Mouse (Mus musculus): ENCODE measurements around the gene Galnt2. TPM values are rescaled to one million over a fixed set of nuclear protein-coding genes. Genes with fewer than 3 reads are reported as not detected.
A peak's percentile ranks its signal among the peaks of the same experiment; 100 is the strongest.

Galnt2 gene
- 10 to 100 TPM; 38.2 to 38.7 TPM for total RNA-seq (2021)
- long read RNA-seq, experiment 1, full-length matches to known transcripts, result 21 of 30 reads
- long read RNA-seq, experiment 1, partial matches to known transcripts, result 3 of 30 reads
- long read RNA-seq, experiment 1, other reads (novel, unspliced or antisense), result 6 of 30 reads
- long read RNA-seq, experiment 2, full-length matches to known transcripts, result 11 of 26 reads
- long read RNA-seq, experiment 2, partial matches to known transcripts, result 1 of 26 reads
- long read RNA-seq, experiment 2, other reads (novel, unspliced or antisense), result 14 of 26 reads

DNA sequence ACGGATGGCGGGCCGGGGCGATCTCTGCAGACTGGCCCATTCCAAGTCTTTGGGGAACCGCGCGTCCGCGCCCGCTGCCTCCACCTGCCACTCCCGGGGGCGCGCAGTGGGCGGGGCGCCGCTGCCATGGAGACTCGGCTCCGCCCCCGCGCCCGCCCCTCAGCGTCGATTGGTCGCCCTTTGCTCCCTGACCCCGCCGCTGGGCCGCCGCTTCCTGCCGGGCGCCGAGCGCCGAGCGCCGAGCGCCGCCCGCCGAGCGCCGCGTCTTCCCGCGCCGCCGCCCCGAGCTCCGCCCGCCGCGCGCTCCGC is at the start of gene Galnt2:
Gene Galnt2 (plus strand): TSS at position 216 of the 309 bp plus-strand sequence.
- DNase-seq, result peak; percentile 90 to 92

DNA sequence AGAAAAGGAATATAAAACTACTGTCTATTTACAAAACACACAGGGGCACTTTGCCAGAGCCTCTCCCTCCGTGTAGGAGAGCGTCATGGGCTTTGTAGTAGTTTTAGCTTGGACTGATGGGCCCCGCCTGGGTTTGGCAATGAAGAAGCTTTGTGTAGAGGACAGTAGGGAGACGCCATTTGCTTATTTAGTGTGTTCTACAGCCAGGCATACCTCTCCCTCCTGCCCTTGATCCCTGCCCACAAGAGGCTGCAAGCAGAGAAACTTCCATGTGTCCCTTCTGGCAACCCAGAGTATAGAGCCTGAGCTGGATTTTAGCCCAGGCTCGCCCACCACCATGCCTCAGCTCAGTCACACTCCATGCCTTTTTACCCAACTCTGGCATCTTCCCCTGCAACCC is 49.4 kb upstream of the Galnt2 start:
- peak; percentile 8 to 19 for DNase-seq

DNA sequence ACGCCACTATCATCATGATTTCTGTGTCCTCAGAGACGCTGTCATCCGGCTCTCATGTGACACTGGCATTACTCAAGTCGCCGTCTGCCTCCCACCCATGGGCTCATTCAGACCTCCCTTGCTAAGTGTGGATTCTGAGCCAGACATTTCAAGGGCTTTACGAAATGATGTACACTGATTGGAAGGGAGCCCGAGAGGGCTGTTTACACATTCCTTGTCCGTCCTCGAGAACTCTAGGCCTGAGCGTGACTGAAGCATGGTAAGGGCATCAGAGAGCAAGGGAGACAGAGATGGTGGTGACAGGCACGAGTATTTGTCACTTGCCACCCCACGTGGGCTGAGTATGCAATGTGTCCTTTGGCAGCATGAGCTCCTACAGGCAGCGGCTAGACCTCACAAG is 49.0 kb upstream of the Galnt2 start:
- DNase-seq, result peak; percentile 75 to 77

DNA sequence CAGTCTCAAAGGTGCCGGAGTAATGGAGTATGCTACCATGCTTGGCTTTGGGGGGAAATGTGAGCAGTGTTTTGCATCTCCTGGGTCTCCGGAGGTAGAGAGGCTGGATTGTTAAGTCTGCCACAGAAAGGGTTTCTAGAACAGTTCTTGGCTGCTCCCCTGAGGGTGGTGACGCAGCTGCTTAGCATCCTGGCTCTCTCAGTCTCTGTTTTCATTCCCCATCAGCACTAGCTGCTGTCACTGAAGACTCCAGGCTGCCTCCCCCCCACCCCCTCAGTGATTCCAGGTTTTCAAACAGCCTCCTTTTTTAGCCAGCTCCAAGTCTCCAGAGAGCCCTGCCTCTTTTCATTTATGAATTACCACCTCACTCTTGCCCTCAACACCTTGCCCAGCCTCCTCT is 47.1 kb upstream of the Galnt2 start:
- DNase-seq, result peak; percentile 41 to 46

DNA sequence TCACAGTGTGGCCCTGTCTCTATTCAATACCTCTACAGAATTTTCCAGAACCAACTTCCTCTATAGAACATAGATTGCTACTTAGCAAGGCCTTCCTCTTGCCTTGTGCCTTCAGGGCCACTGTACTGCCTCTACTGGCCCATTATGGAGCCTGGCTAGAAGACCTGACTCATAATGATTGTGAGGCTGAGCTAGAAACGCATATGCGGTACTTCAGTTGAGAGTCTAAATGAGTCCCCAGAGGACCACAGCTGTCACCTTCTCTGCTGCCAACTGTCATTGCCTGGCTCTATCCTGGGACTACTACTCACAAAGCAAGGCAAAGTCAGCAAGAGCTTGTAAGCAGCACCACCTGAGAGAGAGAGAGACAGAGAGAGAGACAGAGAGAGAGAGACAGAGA is 46.7 kb upstream of the Galnt2 start:
- no peak for DNase-seq

DNA sequence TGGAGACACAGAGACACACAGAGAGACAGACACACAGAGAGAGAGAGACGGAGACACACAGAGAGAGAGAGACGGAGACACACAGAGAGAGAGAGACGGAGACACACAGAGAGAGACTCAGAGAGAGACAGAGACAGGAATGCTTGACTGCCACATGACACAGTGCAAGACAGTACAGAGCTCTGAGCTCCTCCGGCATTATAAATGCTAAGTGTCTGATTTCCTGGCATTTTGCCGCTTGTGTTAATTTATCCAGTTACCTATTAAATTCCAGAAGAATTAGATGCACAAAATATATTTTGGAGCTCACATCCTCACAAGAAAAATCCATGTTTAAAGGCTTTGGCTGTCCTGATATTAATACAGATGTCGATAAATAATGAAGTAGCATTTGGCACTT is 46.1 kb upstream of the Galnt2 start:
- DNase-seq, result no peak

DNA sequence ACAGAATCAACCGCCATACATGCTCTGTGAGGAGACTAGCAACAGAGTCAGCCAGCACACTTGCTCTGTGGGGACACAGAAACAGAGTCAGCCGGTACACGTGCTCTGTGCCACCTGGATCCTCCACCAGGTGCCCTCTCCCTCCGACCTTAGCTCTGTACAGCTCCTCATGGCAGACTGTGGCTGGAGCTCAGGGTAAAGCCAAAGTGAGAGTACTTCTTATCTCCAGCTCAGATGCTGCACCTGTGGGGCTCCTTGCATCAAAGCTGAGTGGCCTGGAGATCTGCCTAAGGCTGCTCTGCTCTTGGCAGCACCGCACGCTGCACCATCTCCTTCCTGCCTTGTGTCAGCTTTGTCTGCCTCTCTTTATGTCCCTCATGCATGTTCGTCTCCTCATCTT is 40.8 kb upstream of the Galnt2 start:
- no peak for DNase-seq

DNA sequence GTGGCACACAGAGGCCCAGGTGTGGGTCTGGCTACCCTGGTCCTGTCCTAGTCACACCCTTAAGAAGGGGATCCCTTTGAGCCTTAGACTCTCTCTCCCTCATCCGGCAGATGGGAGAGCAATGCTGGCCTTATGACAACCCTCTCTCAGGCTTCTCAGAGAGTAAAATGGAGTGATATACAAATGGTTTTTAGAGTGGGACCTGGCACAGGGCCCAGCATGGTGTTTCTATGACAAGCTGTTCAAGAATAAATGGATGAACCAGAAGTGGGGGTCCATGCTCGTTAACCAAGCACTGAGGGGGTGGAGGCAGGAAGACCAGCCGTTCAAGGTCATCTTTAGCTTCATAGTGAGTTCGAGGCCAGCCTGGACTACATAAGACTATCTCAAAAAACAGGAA is 38.9 kb upstream of the Galnt2 start:
- no peak for DNase-seq

DNA sequence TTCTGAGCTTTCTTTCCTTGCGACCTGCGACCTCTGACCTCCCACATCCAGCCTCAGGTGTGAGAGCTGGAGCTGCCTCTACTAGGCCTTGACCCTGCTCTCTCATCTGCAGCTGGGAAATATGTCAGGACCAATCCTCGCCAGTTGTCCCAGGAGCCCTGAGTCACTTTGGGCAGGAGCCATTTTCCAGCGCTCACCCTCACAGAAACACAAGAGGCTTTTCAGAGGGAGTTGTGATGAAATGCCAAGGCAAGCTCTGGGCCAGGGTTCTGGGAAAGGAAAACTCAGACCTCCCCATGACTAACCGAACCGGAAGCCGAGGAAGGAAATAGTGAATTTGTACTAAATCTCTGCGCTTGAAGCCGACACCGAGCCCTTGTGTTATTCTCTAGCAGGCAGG is 38.2 kb upstream of the Galnt2 start:
- peak; percentile 76 to 89 for DNase-seq

DNA sequence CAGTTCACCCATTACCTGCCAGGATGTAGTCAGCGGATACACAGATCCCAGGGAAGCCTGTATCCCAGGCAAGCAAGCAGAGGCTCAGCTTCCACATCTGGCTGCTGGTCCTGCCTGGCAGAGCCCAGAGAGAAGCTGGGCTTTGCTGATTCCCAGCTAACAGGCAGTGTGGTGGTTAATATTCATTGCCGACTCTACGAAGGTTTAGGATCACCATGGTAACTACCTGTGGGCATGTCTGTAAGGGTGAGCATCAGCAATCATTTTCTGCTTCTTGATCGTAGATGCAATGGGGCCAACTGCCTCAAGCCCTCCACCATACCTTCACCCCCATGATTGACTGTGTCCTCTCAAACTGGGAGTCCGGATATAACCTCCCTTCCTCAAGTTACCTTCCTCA is 37.2 kb upstream of the Galnt2 start:
- no peak for DNase-seq

DNA sequence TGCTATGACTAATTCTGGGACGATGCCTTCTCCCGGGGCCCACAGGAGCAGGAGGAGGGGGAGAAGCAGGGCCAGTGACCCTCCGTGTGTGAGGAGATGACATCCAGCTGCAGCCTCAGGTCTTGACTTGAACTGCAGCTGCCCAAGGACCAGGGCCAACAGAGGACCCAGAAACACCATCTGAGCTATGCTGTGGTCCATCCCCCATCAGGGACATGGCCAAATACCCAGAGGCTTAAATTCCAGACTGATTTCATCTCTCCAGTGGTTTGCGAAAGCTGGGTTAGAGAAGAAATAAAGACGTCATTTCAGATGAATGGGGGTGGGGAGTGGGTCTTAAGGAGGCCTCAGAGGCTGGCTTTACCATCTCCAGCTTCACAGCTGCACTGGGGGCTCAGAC is 35.0 kb upstream of the Galnt2 start:
- DNase-seq, result peak; percentile 39 to 73

DNA sequence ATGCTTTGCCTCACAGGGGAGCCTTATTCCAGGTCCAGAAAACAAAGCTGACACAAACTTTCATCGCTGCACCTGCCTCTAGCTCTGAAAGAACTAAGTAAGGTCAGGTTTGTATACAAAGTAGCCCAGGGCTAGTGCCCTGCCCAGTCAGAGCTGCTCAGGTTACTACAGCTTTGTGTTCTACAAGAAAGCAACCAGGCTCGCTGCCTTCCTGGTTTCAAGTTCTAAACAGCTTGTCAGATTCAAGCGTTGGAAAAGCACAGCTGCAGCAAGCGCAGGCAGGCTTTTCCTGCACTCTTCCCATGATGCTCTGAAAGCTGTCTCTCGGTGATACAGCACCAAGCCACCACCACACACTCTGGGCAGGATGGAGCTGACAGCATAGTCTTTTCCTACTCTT is 34.4 kb upstream of the Galnt2 start:
- no peak for DNase-seq

DNA sequence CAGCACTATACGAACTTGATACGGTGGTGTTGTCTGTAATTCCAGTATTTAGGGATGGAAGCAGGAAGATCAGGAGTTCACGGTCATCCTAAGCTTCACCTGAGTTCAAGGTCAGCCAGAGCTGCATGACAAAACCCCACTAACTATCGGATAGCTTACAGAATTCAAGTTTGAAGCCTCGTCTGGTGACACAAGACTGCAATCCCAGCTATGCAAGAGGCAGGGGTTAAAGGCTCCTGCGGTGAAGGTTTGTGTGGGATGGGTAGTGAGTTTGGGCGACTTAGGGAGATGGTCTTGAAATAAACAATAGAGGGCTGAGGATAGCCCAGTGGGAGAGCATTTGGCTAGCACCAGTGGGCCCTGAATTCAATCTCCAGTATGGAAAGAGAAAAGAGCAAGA is 33.0 kb upstream of the Galnt2 start:
- DNase-seq, result no peak

DNA sequence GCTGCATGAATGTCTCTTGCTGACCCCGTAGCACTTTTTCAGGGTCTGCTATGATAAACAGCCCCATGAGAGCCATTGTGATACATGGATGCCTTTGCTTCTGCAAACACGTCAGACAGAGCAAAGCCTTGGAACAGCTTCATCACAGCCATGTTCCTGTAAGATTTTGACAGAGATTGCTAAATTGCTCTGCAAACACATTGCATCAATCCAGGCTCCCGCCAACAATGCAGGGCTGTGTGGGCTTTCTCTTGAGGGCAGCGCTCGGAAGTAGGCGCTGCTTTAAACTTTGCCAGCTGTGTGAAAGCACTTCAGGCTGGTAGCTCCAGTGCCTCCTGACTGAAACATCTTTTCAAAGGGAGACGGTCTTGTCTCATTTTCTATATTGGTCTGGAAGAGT is 30.8 kb upstream of the Galnt2 start:
- no peak for DNase-seq

DNA sequence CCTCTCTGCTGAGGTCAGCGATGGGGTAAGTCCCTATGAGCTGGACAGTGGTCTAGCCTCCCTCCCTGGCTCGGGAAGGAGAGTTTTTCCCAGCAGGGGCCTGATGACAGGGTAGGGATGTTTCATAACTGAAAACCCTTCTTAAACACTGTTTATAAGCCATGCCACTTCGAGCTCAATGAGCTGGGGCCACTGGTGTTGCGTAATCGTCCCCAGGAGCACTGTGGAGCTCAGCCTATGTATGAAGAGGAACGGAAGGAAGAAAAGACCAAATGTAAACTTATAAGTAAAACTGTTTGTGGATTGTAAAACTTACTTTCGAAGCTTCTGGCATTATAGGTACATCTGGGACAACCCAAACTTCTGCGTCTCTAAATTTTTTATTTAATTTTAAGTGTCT is 29.5 kb upstream of the Galnt2 start:
- DNase-seq, result no peak

DNA sequence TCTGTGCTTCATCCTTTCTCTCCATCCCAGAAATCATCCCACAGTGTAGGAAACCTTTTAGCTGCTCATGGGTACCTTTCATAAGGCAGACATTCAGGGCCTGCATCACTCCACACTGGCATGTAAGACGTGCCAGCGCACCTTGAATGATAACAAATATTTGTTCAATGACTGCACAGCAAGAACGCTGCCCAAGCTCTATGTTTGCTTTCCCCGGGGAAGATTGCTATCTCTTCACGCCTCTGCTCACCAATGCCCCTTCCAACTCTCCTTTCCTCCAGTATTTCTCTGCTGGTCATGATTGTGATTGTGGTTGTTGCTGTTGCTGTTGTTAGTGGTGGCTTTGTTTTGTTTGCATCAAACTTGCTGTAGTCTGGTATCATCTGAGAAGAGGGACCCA is 28.3 kb upstream of the Galnt2 start:
- DNase-seq, result no peak

DNA sequence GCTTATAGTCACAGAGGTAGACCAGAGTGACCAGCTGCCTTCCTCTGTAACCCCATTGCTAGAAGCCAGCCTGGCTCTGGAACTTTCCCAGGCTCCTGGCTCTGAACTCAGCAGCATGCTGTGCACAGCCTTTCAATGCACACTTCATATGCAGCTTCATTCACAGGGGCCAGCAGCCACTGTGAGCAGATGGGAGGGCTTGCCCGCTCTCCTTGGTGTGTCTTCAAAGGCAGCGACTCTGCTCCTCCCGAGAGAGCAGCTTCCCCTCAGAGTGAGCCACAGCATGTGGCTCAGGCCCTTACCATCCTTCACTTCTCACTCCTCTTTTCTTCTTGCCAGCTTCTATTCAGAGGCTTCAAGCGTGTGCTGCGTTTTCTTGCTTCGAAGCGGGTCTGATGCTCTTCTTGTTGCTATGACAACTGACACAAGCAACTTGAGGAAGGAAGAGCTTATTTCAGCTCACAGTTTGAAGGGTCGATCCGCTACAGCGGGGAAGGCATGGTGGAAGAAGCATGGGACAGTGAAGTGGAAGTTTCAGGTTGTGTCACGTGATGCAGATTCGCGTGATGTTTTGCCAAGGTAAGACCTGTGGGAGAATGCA is 27.1 kb upstream of the Galnt2 start:
- DNase-seq, result no peak

DNA sequence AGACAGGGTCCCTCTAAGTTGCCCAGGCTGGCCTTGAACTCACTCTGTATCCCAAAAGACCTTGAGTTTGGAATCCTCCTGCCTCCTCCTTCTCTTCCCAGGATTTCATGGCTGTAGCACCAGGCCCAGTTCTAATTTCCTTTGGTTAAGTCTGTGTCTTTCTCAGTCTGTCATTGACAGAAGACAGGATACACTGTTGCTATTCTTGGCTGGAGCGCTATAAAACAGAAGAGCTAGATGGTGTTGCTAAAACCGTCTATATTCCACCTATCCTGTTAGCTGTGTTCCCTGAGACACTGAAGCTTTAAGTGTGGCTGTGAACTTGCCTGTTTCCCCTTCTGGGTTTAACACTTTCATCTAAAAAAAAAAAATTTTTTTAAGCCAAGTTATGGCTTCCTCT is 19.0 kb upstream of the Galnt2 start:
- DNase-seq, result no peak

DNA sequence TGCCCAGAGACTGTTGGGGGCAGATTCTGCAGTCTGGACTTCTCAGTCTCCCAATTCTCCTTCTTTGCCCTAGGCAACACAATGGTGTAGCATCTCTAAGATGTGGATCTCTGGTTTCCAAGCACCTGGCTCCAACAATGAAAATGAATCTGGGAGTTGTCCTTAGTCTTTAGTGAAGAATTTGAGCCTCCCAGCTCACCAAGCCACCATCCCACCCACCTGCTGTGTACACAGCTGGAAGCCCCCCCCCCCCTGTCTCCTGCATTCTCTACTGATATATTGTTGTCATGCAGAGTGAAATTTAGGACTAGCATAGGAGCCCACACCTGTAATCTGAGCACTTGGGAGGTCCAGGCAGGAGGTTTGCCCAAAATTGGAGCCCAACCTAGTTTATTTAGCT is 14.2 kb upstream of the Galnt2 start:
- DNase-seq, result no peak

DNA sequence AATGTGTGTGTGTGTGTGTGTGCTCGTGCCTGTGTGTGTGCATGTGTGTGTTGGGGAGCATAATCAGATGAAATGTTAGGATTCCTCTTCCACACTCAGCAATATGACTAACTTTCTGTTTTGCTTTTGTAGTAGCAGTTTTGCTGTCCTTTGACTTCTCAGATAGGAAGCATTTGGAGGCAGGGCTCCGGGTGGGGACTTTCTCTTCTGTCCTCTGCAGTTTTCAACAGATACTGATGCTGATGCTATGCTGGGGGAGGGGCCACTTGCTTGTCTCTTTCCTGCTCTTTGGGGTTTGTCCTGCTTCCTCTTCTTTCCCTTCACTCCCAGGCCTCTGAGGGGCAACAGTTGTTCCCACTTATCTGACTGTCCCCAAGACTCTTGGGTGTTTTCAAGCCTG is 1.3 kb upstream of the Galnt2 start:
- no peak for DNase-seq

DNA sequence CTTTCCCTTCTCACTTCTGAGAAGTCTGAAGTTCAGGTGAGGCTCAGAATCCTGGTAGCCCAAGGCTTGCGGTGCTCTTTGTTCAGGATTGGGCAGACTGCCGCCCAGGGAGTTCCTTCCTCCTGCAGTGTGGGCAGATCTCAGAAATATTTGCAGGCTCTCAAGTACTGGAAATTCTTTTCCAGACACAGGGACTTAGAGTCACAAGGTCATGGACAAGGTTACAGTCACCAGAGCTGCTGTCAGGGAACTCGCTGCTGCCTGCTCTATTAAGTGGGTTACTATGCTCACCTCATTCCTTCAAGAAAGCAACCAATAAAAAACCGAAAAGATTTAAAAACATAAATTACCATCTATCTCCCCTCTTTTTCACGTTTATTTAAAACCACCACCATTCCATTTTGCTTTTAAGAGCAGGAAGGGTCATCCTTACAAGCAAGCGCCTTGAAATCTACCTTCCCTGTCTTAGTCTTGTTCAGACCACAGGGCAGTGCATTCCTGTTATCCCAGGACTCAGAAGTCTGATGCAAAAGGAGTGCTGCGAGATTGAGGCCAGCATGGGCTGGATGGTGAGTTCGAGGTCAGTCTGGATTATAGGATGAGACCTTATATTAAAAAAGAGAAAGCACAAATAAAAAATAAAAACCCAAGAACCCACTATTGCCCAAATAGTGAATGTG is 555 bp upstream of the Galnt2 start:
- no peak for DNase-seq

DNA sequence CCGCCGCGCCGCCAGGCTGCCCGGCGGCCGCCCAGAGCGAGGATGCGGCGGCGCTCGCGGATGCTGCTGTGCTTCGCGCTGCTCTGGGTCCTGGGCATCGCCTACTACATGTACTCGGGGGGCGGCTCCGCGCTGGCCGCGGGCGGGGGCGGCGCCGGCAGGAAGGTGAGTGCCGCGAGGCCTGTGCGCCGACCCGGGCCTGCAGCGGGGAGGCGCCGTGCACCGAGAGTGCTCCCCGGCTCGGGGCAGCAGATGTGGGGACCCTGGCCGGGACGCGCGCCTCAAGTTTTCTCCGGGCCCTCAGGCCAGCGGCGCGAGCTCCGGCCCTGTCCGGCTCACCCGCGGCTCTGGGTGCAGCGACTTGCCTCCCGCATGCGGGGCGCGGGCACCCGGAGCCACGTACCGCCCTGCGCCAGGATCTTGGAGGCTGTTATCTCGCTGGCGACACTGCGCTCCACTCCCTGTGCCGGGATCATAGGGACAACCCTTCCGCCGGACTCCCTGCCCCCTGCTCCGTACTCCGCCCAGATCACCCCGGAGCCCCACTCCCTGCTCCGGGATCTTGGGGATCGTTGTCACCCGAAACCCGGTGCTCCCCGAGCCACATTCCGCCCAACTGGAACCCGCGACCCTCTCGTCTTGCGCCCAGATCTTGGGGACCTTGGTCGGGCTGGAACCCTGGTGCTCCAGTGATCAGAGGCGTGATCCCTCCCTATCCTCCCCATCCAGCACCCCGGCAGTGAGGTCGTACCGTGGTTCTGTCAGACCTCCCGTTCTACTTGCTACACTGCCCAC is 491 bp downstream of the Galnt2 start:
- peak; percentile 40 to 56 for DNase-seq

DNA sequence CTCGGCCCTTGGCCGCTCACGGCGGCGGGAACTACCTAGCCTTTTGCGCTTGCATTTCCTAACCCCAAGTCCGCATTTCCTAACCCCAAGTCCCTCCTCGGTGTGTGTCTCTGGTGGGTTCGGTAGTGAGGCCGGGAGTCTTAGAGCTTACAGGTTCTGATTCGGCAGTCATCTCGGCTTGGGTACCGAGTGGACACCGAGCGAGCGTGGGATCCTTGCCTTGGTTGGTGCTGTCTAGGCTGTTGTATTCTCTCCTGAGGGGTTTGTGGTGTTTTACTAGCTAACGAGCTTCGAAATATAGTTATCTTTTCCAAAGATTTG is 1.0 kb downstream of the Galnt2 start:
- no peak for DNase-seq

Measured in heart, adult 18-20 months (tissue).